Mouse (Mus musculus) heart, adult 2 months (tissue): ENCODE results near the gene Strap.

ENCODE experiments used
- CTCF ChIP-seq: fragments of 200-600 bp; IDR thresholded peaks from 2 replicates; pipeline ENCODE4 v1.8.1; 2022; ENCODE audit warnings: antibody characterized with exemption, mild to moderate bottlenecking, moderate library complexity
- EP300 ChIP-seq: fragments of 200-500 bp; IDR thresholded peaks from 2 replicates; pipeline ENCODE4 v1.6.1; 2011; ENCODE audit warnings: low read depth, low read length, control low read depth; ENCODE audit not compliant: insufficient read depth
- POLR2A ChIP-seq: fragments of 200-500 bp; IDR thresholded peaks from 2 replicates; pipeline ENCODE4 v1.6.1; 2011; ENCODE audit warnings: mild to moderate bottlenecking, low read depth, low read length, control low read depth; ENCODE audit not compliant: insufficient read depth

DNA sequence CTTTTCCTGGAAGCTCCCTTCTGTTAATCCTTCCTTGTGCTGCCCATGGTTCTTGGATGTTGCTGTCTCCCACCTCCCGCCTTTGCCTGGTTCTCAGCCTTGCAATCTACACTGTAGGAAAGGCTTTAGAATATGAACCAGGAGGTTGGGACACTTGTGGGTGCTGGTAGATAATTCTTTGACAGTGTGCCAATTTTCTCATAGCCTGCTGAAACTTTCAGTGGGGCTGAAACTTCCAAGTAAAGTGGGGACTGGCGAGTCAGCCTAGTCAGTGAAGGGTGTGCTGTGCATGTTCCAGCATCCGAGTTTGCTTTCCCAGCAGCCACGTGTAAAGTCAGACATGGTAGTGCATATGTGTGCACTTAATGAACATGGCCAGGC is 17.4 kb downstream of the Strap start:
- TF ChIP-seq CTCF = no peak
- TF ChIP-seq EP300 = no peak
- no peak for TF ChIP-seq POLR2A
